Mouse (Mus musculus) liver, postnatal 0 days (tissue): ENCODE results near the gene Prrxl1.

Source experiments
- CTCF ChIP-seq: sonication (generic); IDR thresholded peaks from 2 replicates; pipeline ENCODE4 v1.5.1; 2016; ENCODE audit warnings: antibody characterized with exemption, low read depth
- EP300 ChIP-seq: IDR thresholded peaks from 2 replicates; pipeline ENCODE4 v1.6.1; 2016; ENCODE audit warnings: antibody characterized with exemption, low read depth, mild to moderate bottlenecking

DNA sequence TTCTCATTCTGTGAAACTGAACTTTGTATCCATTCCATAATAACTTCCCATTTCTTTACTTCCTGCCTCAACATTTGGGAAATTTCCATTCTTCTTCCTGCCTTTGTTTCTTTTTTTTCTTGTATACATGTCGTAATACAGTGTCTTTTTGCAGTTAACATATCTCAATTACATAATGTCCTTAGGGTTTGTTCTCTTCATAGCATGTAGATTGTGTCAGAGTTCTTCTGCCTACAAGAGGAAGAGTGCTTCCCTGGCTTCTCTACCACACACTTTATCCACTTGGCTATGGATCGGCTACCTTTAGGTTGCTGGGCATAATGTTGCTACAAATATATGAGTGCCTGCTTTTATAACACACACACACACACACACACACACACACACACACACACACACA, 96.7 kb downstream of the Prrxl1 start:
- no peak for TF ChIP-seq CTCF
- no peak for TF ChIP-seq EP300
